Comparison of ENCODE assay signal across 28 mouse cellular contexts in genomic region chr3:85819319-85819718, GRCm38 (mm10). TPM values are rescaled to one million over a fixed set of nuclear protein-coding genes. Genes with fewer than 3 reads are reported as not detected.
DNase-seq lines count a peak whose midpoint lies in the region; ATAC-seq and TF ChIP-seq lines count a peak whose summit lies in the region.
"Had no signal": no experiment of that assay in that cellular context is flagged by ENCODE, and none has a peak within 500 bp of the region (broad histone marks: within the 10 kb centered on the region; RNA-seq: fewer than 3 reads in every experiment).

No protein-coding gene starts in this region.

- TF ChIP-seq CTCF in gastrocnemius, adult 2 months (IDR thresholded peaks at IDR 0.05) = no peak
- TF ChIP-seq CTCF in liver, postnatal 0 days (IDR thresholded peaks at IDR 0.05; ENCODE audit: low read depth) = no peak

- WGBS in liver, postnatal 0 days (ENCODE audit: insufficient replicate concordance) = 46% methylated on average over 3 of the region's 3 CpGs
- 54% methylated on average over 3 of the region's 3 CpGs for whole genome bisulfite sequencing in liver, embryonic 12.5 days (ENCODE audit: insufficient replicate concordance)

- no peak for TF ChIP-seq EP300 in liver, postnatal 0 days (IDR thresholded peaks at IDR 0.05; ENCODE audit: low read depth)

- intact Hi-C loops in gastrocnemius, adult 2 months (cut with DNase I) = no loop called here
- intact Hi-C loops in gastrocnemius, postnatal 14 days (cut with DNase I; ENCODE audit: low total_unique reads) = no loop called here

- no peaks in the 10 kb centered on the region for H3K9me3 ChIP-seq in liver, postnatal 0 days (ENCODE audit: low read length)
- H3K9me3 ChIP-seq in liver, embryonic 12.5 days (replicated peaks) = no peaks in the 10 kb centered on the region
- H3K9me3 ChIP-seq: embryonic facial prominence, embryonic 13.5 days; embryonic facial prominence, embryonic 15.5 days; forebrain, embryonic 10.5 days; forebrain, embryonic 12.5 days; G1E had no signal

- no peaks in the 10 kb centered on the region for H3K27me3 ChIP-seq in liver, postnatal 0 days (ENCODE audit: insufficient read depth, low read length)
- H3K27me3 ChIP-seq in liver, embryonic 12.5 days (replicated peaks) = no peaks in the 10 kb centered on the region
- H3K27me3 ChIP-seq: CH12.LX; embryonic facial prominence, embryonic 13.5 days; embryonic facial prominence, embryonic 15.5 days; forebrain, embryonic 12.5 days had no signal

- H3K4me3 ChIP-seq in gastrocnemius, adult 2 months = no peak overlapping the region
- no peak overlapping the region for H3K4me3 ChIP-seq in liver, postnatal 0 days (ENCODE audit: low read depth, low read length)
- no peak overlapping the region for H3K4me3 ChIP-seq in liver, embryonic 12.5 days
- H3K4me3 ChIP-seq: embryonic facial prominence, embryonic 13.5 days; embryonic facial prominence, embryonic 15.5 days; erythroblast, embryonic 14.5 days; forebrain, embryonic 10.5 days; forebrain, embryonic 12.5 days had no signal

- no peak overlapping the region for H3K9ac ChIP-seq in liver, postnatal 0 days (replicated peaks)
- no peak overlapping the region for H3K9ac ChIP-seq in liver, embryonic 12.5 days
- H3K9ac ChIP-seq: embryonic facial prominence, embryonic 13.5 days; embryonic facial prominence, embryonic 15.5 days; forebrain, embryonic 12.5 days had no signal

- H3K4me1 ChIP-seq in liver, postnatal 0 days (ENCODE audit: insufficient read depth) = 0 out of 2 replicates have a peak, but pooled peaks cover 2% of the 10 kb centered on the region
- H3K4me1 ChIP-seq in liver, embryonic 12.5 days = no peaks in the 10 kb centered on the region
- H3K4me1 ChIP-seq: embryonic facial prominence, embryonic 13.5 days; embryonic facial prominence, embryonic 15.5 days; forebrain, embryonic 10.5 days; forebrain, embryonic 12.5 days had no signal

- ATAC-seq in liver, postnatal 0 days = peak; percentile 74
- no peak for ATAC-seq in liver, embryonic 12.5 days
- ATAC-seq: activated CD4-positive, CD25-positive, alpha-beta regulatory T cell, adult 4 months; CD4-positive, CD25-positive, alpha-beta regulatory T cell, adult 4 months; forebrain, embryonic 14.5 days; forebrain, embryonic 16.5 days had no signal

- no peak overlapping the region for H3K4me2 ChIP-seq in liver, postnatal 0 days (ENCODE audit: low read depth, low read length)
- H3K4me2 ChIP-seq in liver, embryonic 12.5 days = no peak overlapping the region
- H3K4me2 ChIP-seq: embryonic facial prominence, embryonic 13.5 days; embryonic facial prominence, embryonic 15.5 days; forebrain, embryonic 12.5 days had no signal

- no peaks in the 10 kb centered on the region for H3K36me3 ChIP-seq in liver, postnatal 0 days (replicated peaks; ENCODE audit: insufficient read depth, low read length)
- no peaks in the 10 kb centered on the region for H3K36me3 ChIP-seq in liver, embryonic 12.5 days
- H3K36me3 ChIP-seq: embryonic facial prominence, embryonic 13.5 days; embryonic facial prominence, embryonic 15.5 days; forebrain, embryonic 10.5 days; forebrain, embryonic 12.5 days; G1E had no signal

- H3K27ac ChIP-seq in gastrocnemius, adult 2 months = peak overlapping the region; percentile 7; the same call in 1 of the 2 replicates
- H3K27ac ChIP-seq in liver, postnatal 0 days (ENCODE audit: low read depth) = no peak overlapping the region
- H3K27ac ChIP-seq in liver, embryonic 12.5 days = no peak overlapping the region
- H3K27ac ChIP-seq: embryonic facial prominence, embryonic 13.5 days; embryonic facial prominence, embryonic 15.5 days; forebrain, embryonic 10.5 days; forebrain, embryonic 12.5 days had no signal

- no peak for DNase-seq in gastrocnemius, adult 2 months
- no peak for DNase-seq in gastrocnemius, postnatal 14 days
- no peak for DNase-seq in liver, postnatal 0 days
- no peak for DNase-seq in left cerebral cortex, adult 18-20 months (ENCODE audit: low spot score in 2 of 2)
- DNase-seq: adrenal gland, adult 2 months; adrenal gland, postnatal 10 days; adrenal gland, postnatal 25 days; B cell, adult 2 months; cerebellum, adult 11 months; cerebellum, adult 18-20 months; cerebellum, adult 8-10 months; cerebellum, adult 9-11 months; cerebellum, postnatal 14 days; cerebellum, postnatal 36 days; embryo, embryonic 11 days had no signal

RNA-seq across cellular contexts. Expression of gene Fam160a1, which starts 2.2 kb away (rescaled TPM):
- 10 to 100 TPM; 54.3 to 56.8 TPM for total RNA-seq in gastrocnemius, adult 2 months (2021)
- 10 to 100 TPM; 46.9 to 59.1 TPM for total RNA-seq in gastrocnemius, postnatal 14 days (2021)
- 0.26 and 0.31 TPM in 2 replicates for polyA plus RNA-seq in liver, postnatal 0 days (2015; fragmentation: Nextera tagmentation; extraction: Ambion mirVana)
- 0.44 and 0.47 TPM in 2 replicates for polyA plus RNA-seq in liver, embryonic 12.5 days (2016; fragmentation: Nextera tagmentation; extraction: Ambion mirVana)
- 1 to 10 TPM; 3.4 to 3.7 TPM for total RNA-seq in left cerebral cortex, adult 18-20 months (2021)
- total RNA-seq: common myeloid progenitor, adult 5-6 weeks had no signal
- polyA plus RNA-seq: G1E had no signal

Comparison
In these comparisons a context has a peak if more than half of its experiments do, and no peak if none do; other contexts are left out.
1. RNA of gene Fam160a1, which starts 2.2 kb away (total RNA-seq): 46.9 to 59.1 TPM in gastrocnemius, postnatal 14 days and 54.3 to 56.8 TPM in gastrocnemius, adult 2 months; 3.4 to 3.7 TPM in left cerebral cortex, adult 18-20 months; every median in the first group is over 10 times any median in the second.